Mouse (Mus musculus): ENCODE results near the gene Gm340.

DNA sequence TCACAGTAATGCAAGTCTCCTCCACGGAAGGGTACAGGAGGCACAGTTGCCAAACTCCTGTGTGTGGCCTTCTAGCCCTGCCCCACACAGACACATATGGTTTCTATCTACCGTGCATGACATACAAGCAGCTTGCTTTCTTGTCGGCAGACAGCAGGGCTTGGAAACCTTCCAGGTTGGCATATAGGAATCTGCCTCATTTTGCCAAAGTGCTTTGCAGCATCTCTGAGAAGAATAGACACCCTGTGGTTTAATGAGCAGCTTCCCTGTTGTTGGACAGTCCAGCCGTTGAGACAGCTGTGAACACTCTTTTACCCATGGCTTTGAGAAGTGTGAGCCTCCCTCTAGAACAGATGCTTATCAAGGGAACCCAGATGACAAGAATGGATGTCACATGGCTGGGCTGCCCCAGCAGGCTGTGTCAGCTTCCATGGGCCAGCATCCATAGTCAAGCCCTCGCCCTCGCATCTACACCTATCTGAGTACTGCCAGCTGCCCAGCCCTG lies 36.0 kb downstream of the Gm340 start:
- TF ChIP-seq CTCF (IDR thresholded peaks at IDR 0.05; ENCODE audit: control insufficient read depth, insufficient read depth, insufficient read length) = no peak
- TF ChIP-seq USF1 (IDR thresholded peaks at IDR 0.05; ENCODE audit: low read depth) = no peak
- TF ChIP-seq MAX (IDR thresholded peaks at IDR 0.05) = no peak
- no peak for TF ChIP-seq MYOD1 (IDR thresholded peaks at IDR 0.05; ENCODE audit: control insufficient read depth, insufficient read length, low read depth)
- no peak for TF ChIP-seq FOSL1 (IDR thresholded peaks at IDR 0.05; ENCODE audit: insufficient read depth, low read length, poor library complexity, severe bottlenecking)
- no peak for TF ChIP-seq CEBPB (IDR thresholded peaks at IDR 0.05; ENCODE audit: low read depth)
- TF ChIP-seq MYOG (IDR thresholded peaks at IDR 0.05; ENCODE audit: control insufficient read depth, extremely low read depth, insufficient read length) = no peak

Measured in C2C12 (cell line).